Mouse (Mus musculus): ENCODE measurements around the gene Vip. TPM values are rescaled to one million over a fixed set of nuclear protein-coding genes. Genes with fewer than 3 reads are reported as not detected.

Vip gene
- polyA plus RNA-seq, 1 experiment from 2014 or later: not detected

DNA sequence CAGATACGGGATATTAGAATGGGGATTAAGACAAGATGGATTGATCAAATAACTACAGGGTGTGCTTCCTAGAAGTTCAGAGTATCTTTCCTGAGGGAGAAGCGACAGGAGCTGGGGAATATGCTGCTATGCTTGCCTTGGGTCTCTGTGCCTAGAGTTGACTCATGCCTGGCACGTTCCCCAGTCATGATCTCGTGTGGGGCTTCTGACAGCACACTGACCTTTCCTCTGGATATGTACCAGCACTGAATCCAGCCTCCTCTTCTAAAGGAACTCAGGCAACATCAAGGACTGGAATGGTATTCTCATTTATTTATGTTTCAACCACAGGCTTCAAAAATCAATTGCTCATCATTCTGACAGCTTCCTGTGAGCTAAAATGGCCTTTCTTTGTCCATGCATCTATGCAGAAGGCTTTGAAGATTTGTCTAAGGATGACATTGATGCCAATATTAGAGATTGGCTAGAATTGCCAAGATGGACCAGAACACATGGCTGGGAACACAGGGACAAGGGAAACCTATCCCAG is 5.3 kb upstream of the Vip start:
- H3K27me3 ChIP-seq: no peaks in the 10 kb centered on the region
- 82% methylated on average over 4 of the region's 4 CpGs for WGBS
- no peaks in the 10 kb centered on the region for H3K9me3 ChIP-seq
- H3K4me3 ChIP-seq: no peak overlapping the region
- H3K27ac ChIP-seq (replicated peaks): no peak overlapping the region
- no peak for ATAC-seq (replicated peaks)
- no peaks in the 10 kb centered on the region for H3K36me3 ChIP-seq
- no peak overlapping the region for H3K4me2 ChIP-seq (replicated peaks)
- H3K4me1 ChIP-seq: no peaks in the 10 kb centered on the region
- H3K9ac ChIP-seq (replicated peaks): no peak overlapping the region

DNA sequence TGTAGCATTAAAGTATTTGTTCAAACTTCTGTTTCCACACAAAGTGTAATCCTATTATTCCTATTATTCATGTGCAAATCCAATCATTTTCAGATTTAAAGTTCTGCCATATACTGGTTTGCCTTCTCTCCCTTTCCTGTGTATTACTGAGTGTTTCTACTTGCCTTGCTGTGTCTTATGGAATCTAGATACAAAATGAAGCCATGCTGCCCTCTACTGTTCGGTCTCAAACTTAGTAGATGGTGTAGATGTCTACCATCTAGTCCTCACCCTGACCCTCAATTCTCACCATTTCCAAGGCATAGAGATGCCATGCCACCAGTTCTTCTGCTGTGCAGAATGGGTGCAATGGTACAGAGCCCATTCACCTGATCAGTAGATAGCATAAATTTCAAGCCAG is 4.7 kb upstream of the Vip start:
- WGBS: 55% methylated on average over 1 of the region's 1 CpGs

DNA sequence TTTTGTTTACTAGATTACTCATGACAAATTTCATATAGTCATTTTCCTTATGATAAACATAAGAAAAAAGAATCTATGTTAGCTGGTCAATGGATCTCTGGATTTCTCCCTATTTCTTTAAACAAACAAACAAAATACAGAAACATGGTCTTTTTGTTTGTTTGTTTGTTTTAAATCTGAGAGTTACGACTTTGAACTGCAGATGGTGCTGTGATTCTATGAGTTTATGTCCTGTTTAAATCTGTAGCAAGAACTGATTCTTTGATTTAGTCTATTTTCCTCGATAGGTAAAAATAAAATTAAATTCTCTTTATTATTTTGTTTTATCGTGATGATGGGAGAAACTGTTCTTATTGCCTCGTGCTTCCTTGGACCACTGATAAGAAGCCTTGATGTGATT is 1.7 kb upstream of the Vip start:
- Histone ChIP-seq H3K9ac (replicated peaks) (no peak overlapping the region), H3K9me3 (no peaks in the 10 kb centered on the region), H3K36me3 (no peaks in the 10 kb centered on the region), H3K4me2 (replicated peaks) (no peak overlapping the region), H3K27ac (replicated peaks) (no peak overlapping the region), H3K4me3 (no peak overlapping the region), H3K27me3 (no peaks in the 10 kb centered on the region), H3K4me1 (no peaks in the 10 kb centered on the region)
- ATAC-seq (replicated peaks): no peak
- 83% methylated on average over 4 of the region's 4 CpGs for WGBS

More for the DNA sequence above, 4.7 kb upstream of the Vip start:
- Histone ChIP-seq H3K4me1 (no peaks in the 10 kb centered on the region), H3K27ac (replicated peaks) (no peak overlapping the region), H3K36me3 (no peaks in the 10 kb centered on the region), H3K9me3 (no peaks in the 10 kb centered on the region), H3K27me3 (no peaks in the 10 kb centered on the region), H3K4me3 (no peak overlapping the region), H3K9ac (replicated peaks) (no peak overlapping the region), H3K4me2 (replicated peaks) (no peak overlapping the region)
- peak; percentile 70; the same call in 1 of the 2 replicates for ATAC-seq (replicated peaks)

DNA sequence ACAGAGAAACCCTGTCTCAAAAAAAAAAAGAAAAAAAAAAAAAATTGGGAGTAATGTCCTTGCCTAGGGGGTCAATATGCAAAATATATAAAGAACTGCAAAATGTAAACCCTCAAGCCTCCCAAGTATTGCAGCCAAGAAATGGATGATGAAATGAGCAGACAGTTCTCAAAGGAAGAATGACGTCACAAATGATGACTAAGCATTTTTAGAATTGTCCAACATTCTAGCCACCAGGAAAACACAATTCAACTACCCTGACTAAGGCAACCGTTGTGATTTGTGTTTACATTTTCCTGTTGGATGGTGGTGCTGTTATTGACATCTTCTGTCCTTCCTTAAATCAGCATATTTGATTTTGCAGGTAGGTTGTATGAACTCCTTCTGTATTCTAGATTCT is 42.3 kb downstream of the Vip start:
- no peak overlapping the region for H3K4me3 ChIP-seq
- H3K9me3 ChIP-seq: no peaks in the 10 kb centered on the region
- no peaks in the 10 kb centered on the region for H3K36me3 ChIP-seq
- no peak overlapping the region for H3K9ac ChIP-seq (replicated peaks)
- no peak for ATAC-seq (replicated peaks)
- 78% methylated on average over 2 of the region's 2 CpGs for WGBS
- no peaks in the 10 kb centered on the region for H3K27me3 ChIP-seq
- no peak overlapping the region for H3K27ac ChIP-seq (replicated peaks)
- no peak overlapping the region for H3K4me2 ChIP-seq (replicated peaks)
- no peaks in the 10 kb centered on the region for H3K4me1 ChIP-seq

DNA sequence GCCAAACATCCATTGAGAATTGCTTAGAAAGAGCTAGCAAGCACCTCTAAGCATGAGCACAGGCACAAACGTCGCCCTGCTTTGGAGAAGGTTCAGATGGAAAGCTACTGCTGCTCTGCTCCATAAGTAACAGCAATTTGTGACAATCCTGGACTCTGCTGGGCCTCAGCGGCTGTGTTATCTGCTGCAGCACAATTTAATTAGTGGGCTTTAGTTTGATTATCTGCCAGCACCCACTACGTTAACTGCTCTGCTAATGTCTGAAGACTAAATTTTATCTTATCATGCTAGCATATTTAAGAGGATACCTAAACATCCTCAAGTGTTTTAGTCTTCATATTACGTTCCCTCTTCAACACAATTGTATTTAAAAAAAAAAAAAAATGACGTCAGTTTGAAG is 46.6 kb downstream of the Vip start:
- no peaks in the 10 kb centered on the region for H3K27me3 ChIP-seq
- no peak overlapping the region for H3K9ac ChIP-seq (replicated peaks)
- H3K9me3 ChIP-seq: no peaks in the 10 kb centered on the region
- no peak overlapping the region for H3K27ac ChIP-seq (replicated peaks)
- H3K4me3 ChIP-seq: no peak overlapping the region
- no peaks in the 10 kb centered on the region for H3K36me3 ChIP-seq
- H3K4me1 ChIP-seq: no peaks in the 10 kb centered on the region
- no peak overlapping the region for H3K4me2 ChIP-seq (replicated peaks)
- no peak for ATAC-seq (replicated peaks)
- 74% methylated on average over 6 of the region's 6 CpGs for WGBS

DNA sequence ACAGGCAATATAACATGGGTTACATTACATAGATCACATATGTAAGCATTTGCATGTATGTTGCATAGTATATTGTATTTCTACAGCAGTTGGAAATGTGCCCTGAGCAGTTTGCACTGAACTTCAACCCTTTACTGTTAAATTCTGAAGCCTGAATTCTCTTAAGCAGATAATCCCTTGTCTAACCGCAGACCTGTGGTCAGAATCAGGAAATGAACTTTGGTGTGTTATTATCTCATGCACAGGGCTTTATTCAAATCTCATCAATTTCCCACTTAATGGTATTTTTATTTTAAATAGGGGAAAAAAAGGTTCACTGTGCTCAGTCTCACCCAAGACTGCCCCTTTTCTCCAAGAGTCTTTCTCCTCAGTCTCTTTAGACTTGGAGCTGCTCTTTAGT is 55.3 kb downstream of the Vip start:
- no peak for ATAC-seq (replicated peaks)
- 57% methylated on average over 1 of the region's 1 CpGs for WGBS
- H3K9ac ChIP-seq (replicated peaks): no peak overlapping the region
- H3K4me1 ChIP-seq: no peaks in the 10 kb centered on the region
- no peak overlapping the region for H3K27ac ChIP-seq (replicated peaks)
- H3K4me3 ChIP-seq: no peak overlapping the region
- H3K4me2 ChIP-seq (replicated peaks): no peak overlapping the region
- no peaks in the 10 kb centered on the region for H3K9me3 ChIP-seq
- no peaks in the 10 kb centered on the region for H3K27me3 ChIP-seq
- H3K36me3 ChIP-seq: no peaks in the 10 kb centered on the region

Other genes starting within 250 kb of the Vip start
- gene Syne1, start 87.7 kb upstream of the Vip start, polyA plus RNA-seq (2015; fragmentation: Nextera tagmentation; extraction: Ambion mirVana): 4.9 and 5.2 TPM in 2 replicates
- gene Myct1, start 45.4 kb upstream of the Vip start, polyA plus RNA-seq (2015; fragmentation: Nextera tagmentation; extraction: Ambion mirVana): 0.96 and 1.1 TPM in 2 replicates
- gene Fbxo5, start 166.4 kb downstream of the Vip start, polyA plus RNA-seq (2015; fragmentation: Nextera tagmentation; extraction: Ambion mirVana): 36.2 and 39.2 TPM in 2 replicates
- 11.4 and 12.7 TPM in 2 replicates for gene Mtrf1l, start 184.7 kb downstream of the Vip start, polyA plus RNA-seq (2015; fragmentation: Nextera tagmentation; extraction: Ambion mirVana)